Mouse (Mus musculus) testis, adult 2 months (tissue): ENCODE results near the gene Tspan5. TPM values are rescaled to one million over a fixed set of nuclear protein-coding genes. Genes with fewer than 3 reads are reported as not detected.

Experiments
- H3K27ac ChIP-seq: fragments of 200-500 bp; 2 replicates; pipeline ENCODE4 v1.5.1; 2012; ENCODE audit warnings: low read depth, low read length; ENCODE audit not compliant: control insufficient read depth, insufficient read depth
- H3K27me3 ChIP-seq: fragments of 200-500 bp; 2 replicates; pipeline ENCODE4 v1.6.1; 2012; ENCODE audit warnings: mild to moderate bottlenecking, low read length, moderate library complexity; ENCODE audit not compliant: control insufficient read depth, insufficient read depth
- H3K36me3 ChIP-seq: fragments of 200-500 bp; 2 replicates; pipeline ENCODE4 v1.6.1; 2012; ENCODE audit warnings: mild to moderate bottlenecking, low read length; ENCODE audit not compliant: control insufficient read depth, insufficient read depth
- H3K4me1 ChIP-seq: fragments of 200-500 bp; 2 replicates; pipeline ENCODE4 v1.6.1; 2012; ENCODE audit warnings: low read length; ENCODE audit not compliant: control insufficient read depth, insufficient read depth
- H3K4me3 ChIP-seq: fragments of 200-500 bp; 2 replicates; pipeline ENCODE4 v1.5.1; 2012; ENCODE audit warnings: low read depth, mild to moderate bottlenecking, low read length, moderate library complexity, mixed read lengths; ENCODE audit not compliant: control insufficient read depth
- CTCF ChIP-seq: fragments of 200-500 bp; IDR thresholded peaks from 2 replicates; pipeline ENCODE4 v1.5.1; 2012; ENCODE audit warnings: low read depth, mild to moderate bottlenecking, inconsistent platforms, low read length, moderate library complexity; ENCODE audit not compliant: control insufficient read depth, insufficient read depth, insufficient replicate concordance
- POLR2A ChIP-seq: fragments of 200-500 bp; IDR thresholded peaks from 2 replicates; pipeline ENCODE4 v1.6.1; 2012; ENCODE audit warnings: low read depth, mild to moderate bottlenecking, inconsistent platforms, low read length, moderate library complexity; ENCODE audit not compliant: control insufficient read depth
- polyA plus RNA-seq: library from polyadenylated mRNA; depleted of rRNA; stranded (reverse); fragments of >200 nt; gene quantifications from 2 replicates; pipeline ENCODE4 v1.2.3, GENCODE M21; 2012

Gene Tspan5
- polyA plus RNA-seq, 1 experiment, result 27.9 TPM

DNA sequence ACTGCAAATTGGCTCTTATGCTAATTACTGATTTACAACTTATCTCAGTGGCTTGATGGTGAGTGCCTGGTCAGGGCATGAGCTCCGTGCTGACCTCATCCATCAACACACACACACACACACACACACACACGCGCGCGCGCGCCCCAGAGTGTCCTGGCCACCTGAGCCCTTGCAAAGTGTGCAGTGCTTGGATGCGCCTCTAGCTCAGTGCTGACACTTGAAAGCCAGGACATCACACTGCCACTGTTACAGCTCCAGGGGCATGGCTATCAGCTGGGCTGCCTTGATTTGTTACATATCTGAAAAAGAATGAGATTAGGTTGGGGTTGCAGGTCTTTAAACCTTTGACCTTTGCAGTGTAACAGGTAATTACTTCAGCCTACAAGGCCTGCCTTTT is 109.9 kb downstream of the Tspan5 start:
- Histone ChIP-seq H3K27ac (no peak overlapping the region), H3K4me1 (no peaks in the 10 kb centered on the region; the same call in 1 of the 2 replicates), H3K27me3 (no peaks in the 10 kb centered on the region), H3K36me3 (no peaks in the 10 kb centered on the region), H3K4me3 (no peak overlapping the region)
- TF ChIP-seq POLR2A (no peak), CTCF (no peak)

DNA sequence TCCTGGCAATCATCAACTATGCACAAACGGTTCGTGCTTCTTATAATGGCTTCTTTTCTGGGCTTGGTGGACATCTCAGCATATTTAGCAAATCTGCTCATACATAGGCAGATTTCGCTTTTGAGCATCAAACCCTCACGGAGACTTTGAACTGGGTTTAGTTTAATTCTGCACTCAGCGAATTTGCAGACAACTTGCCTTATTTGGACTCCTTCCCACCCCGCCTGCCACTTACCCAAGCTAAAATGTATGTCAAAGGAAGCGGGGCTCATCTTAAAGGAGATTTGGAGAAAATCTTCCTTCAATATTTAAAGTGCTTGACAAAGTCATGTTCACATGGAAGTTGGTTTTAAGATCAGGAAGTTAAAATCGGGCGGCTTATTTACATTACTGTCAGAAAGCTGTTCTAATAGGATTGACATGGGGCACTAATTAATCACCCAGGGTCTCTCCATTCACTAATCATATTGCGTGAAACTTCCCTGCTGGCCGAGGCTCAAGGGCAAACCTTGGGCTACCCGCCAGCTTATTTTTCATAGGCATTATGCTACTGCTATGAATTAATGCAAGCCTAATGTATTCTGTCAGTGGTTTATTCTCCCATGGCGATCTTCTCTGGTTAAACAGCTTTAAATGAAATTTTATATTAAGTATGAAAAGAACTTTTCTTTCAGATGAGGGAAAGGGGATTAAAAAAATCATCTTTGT is 111.1 kb downstream of the Tspan5 start:
- H3K36me3 ChIP-seq, result no peaks in the 10 kb centered on the region
- H3K27ac ChIP-seq, result no peak overlapping the region
- no peaks in the 10 kb centered on the region for H3K27me3 ChIP-seq
- no peak overlapping the region for H3K4me3 ChIP-seq
- H3K4me1 ChIP-seq, result no peaks in the 10 kb centered on the region; the same call in 1 of the 2 replicates
- TF ChIP-seq POLR2A (no peak), CTCF (no peak)

DNA sequence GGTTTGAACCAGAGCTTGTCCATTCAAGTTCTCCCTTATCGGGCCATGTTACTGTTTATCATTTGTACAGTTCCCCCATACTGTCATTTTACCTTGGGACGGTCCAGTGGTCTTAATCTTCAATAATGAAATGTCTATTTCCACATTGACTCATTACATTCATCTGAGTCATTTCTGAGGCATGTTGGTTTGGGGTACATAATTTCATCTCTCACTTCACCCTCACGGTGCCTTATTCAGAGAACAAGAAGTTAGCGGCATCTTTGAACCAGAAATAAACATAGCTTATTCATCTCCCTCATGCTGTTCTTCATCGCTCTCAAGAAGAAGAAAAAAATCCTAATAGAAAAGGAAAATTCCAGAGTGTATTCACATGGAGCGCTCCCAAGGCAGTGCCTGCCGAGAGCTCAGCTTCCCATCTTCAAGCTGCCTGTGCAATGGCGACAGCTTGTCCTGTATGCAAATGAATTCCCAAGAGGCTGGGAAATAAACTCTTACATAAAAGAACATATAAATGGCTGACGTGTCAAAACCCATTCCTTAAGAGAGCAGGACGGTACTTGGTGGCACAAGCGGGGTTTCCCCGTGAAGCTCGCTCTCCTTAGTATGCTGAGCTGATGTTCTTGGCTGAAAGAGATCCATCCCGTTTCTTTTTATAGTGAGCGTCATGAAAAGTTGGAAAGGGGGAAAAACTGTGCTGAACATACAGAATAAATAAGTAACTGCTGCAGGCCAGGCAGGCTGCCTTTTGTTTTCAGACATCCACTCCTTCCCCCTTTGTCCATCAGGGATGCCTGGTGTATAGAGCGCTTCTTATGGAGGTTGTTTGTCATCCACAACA is 112.2 kb downstream of the Tspan5 start:
- Histone ChIP-seq H3K4me1 (peaks cover 2% of the 10 kb centered on the region), H3K36me3 (no peaks in the 10 kb centered on the region), H3K27ac (no peak overlapping the region), H3K27me3 (no peaks in the 10 kb centered on the region), H3K4me3 (no peak overlapping the region)
- TF ChIP-seq CTCF (no peak), POLR2A (no peak)

DNA sequence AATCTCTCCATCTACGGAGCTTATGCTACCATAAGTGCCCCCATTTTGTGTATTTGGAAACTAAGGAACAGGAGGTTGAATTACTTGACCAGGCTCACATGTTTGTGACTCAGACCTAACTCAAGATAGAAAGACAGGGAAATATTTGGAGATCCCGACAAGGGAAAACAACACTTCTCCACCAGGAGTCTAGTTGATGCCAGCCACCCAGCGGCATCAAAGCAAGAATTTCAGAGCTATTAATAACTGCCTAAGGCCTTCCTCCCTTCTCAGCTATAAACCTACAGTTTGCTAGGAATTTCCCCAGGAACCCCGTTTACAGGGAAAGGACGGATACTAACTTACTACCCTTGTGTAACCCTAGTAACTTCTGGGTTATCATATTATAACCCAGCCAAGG is 113.4 kb downstream of the Tspan5 start:
- TF ChIP-seq POLR2A (no peak), CTCF (no peak)
- Histone ChIP-seq H3K4me3 (no peak overlapping the region), H3K4me1 (peaks cover 10% of the 10 kb centered on the region), H3K27me3 (no peaks in the 10 kb centered on the region), H3K27ac (no peak overlapping the region), H3K36me3 (no peaks in the 10 kb centered on the region)

DNA sequence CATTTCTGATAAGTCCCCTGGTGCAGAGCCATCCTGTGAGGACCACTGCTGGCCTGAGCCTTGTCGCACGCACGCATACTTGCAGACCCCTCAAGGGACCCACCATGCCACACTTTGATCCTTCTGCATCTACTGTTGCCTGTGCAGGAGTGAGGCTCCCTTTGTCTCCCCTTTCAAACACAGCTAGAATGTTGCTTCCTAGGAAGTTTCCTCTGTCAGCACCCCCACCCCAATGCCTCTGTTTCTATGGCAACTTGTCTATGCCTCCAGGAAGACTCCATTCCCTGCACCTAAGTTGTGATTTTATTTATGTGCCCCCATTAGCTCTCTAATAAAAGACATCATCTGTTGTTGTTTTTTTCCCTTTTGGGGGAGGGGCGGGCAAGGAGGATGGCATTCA is 115.0 kb downstream of the Tspan5 start:
- H3K36me3 ChIP-seq, result no peaks in the 10 kb centered on the region
- H3K27me3 ChIP-seq, result no peaks in the 10 kb centered on the region
- H3K27ac ChIP-seq, result no peak overlapping the region
- peaks cover 18% of the 10 kb centered on the region for H3K4me1 ChIP-seq
- H3K4me3 ChIP-seq, result no peak overlapping the region
- TF ChIP-seq CTCF (no peak), POLR2A (no peak)

DNA sequence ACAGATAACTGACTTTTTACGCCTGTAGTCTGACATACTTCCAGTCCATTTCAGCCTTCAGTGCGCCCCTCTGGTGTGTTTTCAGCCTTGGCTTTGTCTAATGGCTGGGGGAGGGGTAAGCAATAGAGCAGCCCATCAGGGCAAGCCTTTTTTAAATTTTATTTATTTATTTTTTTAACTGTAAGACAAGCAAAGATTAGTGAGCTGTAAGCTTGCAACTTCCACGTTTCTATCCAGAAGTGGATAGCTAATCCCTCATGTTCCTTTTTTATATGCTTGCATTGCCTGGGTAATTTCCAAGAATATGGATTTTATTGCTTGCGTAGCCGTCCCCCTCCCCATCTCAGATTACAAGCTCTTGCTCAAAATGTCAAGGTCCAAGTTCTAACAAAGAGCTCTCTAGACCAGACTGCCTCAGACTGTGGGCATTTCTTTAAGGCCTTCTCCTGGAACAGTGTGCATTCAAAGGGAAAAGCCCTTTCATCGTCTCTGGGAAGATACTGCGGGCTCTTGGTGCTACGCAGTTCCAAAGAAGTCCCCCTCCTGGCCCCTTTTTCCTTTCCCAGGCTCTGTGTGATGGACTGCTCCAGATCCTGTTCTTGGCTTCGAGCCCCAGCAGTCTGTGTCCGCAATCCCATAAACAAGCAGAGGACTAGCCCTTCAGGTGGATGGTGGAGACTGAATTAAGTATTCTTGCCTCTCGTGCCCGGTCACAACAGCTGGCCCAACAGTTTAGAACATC is 116.0 kb downstream of the Tspan5 start:
- no peak for TF ChIP-seq POLR2A
- TF ChIP-seq CTCF, result no peak
- Histone ChIP-seq H3K36me3 (no peaks in the 10 kb centered on the region), H3K4me1 (peaks cover 18% of the 10 kb centered on the region), H3K4me3 (no peak overlapping the region), H3K27ac (no peak overlapping the region), H3K27me3 (no peaks in the 10 kb centered on the region)

DNA sequence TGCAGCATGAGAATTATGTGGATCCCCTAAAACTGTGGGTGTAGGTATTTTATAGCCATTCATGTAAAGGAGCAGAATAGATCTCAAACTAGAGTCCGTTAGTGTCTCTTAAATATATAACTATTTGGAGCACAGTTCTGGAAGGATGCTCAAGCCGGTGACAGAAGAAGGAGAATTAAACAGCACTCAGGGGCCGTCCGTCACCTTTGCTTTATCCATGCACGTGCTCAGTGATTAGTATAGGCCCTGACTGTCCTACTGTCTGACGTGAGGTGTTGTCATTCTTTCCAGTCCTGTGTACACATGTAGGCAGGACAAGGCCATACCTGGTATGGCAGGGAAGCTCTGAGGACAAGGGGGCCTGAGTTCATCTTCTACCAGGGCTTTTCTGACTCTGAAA is 116.7 kb downstream of the Tspan5 start:
- TF ChIP-seq CTCF (no peak), POLR2A (no peak)
- Histone ChIP-seq H3K36me3 (no peaks in the 10 kb centered on the region), H3K27me3 (no peaks in the 10 kb centered on the region), H3K27ac (no peak overlapping the region), H3K4me3 (no peak overlapping the region), H3K4me1 (peaks cover 18% of the 10 kb centered on the region)
